Mouse (Mus musculus) heart, embryonic 12.5 days (tissue): ENCODE results near the gene Clca4a. TPM values are rescaled to one million over a fixed set of nuclear protein-coding genes. Genes with fewer than 3 reads are reported as not detected.

ENCODE experiments used
- ATAC-seq: fragments of 200-750 bp; cut with Nextera tagmentation; 2 replicates; pipeline ENCODE4 v1.8.0; 2017; ENCODE audit warnings: moderate TSS enrichment, moderate library complexity; ENCODE audit not compliant: insufficient number of reproducible peaks, low FRiP score
- H3K27ac ChIP-seq: fragments of 300-500 bp; sonication (generic); 2 replicates; pipeline ENCODE4 v1.5.1; 2016; ENCODE audit warnings: mild to moderate bottlenecking, moderate library complexity; ENCODE audit not compliant: poor library complexity, severe bottlenecking
- H3K27me3 ChIP-seq: fragments of 300-500 bp; sonication (generic); replicated peaks from 2 replicates; pipeline ENCODE4 v1.6.1; 2016; ENCODE audit warnings: mild to moderate bottlenecking, moderate library complexity
- H3K36me3 ChIP-seq: fragments of 300-500 bp; sonication (generic); 2 replicates; pipeline ENCODE4 v1.6.1; 2016; ENCODE audit warnings: mild to moderate bottlenecking, moderate library complexity
- H3K4me1 ChIP-seq: fragments of 300-500 bp; sonication (generic); replicated peaks from 2 replicates; pipeline ENCODE4 v1.6.1; 2016; ENCODE audit warnings: mild to moderate bottlenecking
- H3K4me2 ChIP-seq: fragments of 300-500 bp; sonication (generic); 2 replicates; pipeline ENCODE4 v1.6.1; 2016; ENCODE audit warnings: mild to moderate bottlenecking, moderate library complexity
- H3K4me3 ChIP-seq: fragments of 300-500 bp; sonication (generic); 2 replicates; pipeline ENCODE4 v1.5.1; 2016; ENCODE audit warnings: mild to moderate bottlenecking
- H3K9ac ChIP-seq: fragments of 300-500 bp; sonication (generic); 2 replicates; pipeline ENCODE4 v1.6.1; 2016; ENCODE audit warnings: mild to moderate bottlenecking, moderate library complexity
- H3K9me3 ChIP-seq: fragments of 300-500 bp; sonication (generic); replicated peaks from 2 replicates; pipeline ENCODE4 v1.6.1; 2016; ENCODE audit warnings: mild to moderate bottlenecking, moderate library complexity
- WGBS: fragments of 180-500 bp; shearing (Covaris S2); methylation state at CpG from one replicate; pipeline ENCODE4 v1.1.7; 2016; 5-methylcytosine and 5-hydroxymethylcytosine counted together
- polyA plus RNA-seq: library from polyadenylated mRNA; unstranded; fragments of >200 nt; fragmentation: Nextera tagmentation; extraction: Ambion mirVana; gene quantifications from 2 replicates; pipeline ENCODE4 v1.2.1, GENCODE M21; 2016

The Clca4a gene
- polyA plus RNA-seq, result not detected in 2 replicates

DNA sequence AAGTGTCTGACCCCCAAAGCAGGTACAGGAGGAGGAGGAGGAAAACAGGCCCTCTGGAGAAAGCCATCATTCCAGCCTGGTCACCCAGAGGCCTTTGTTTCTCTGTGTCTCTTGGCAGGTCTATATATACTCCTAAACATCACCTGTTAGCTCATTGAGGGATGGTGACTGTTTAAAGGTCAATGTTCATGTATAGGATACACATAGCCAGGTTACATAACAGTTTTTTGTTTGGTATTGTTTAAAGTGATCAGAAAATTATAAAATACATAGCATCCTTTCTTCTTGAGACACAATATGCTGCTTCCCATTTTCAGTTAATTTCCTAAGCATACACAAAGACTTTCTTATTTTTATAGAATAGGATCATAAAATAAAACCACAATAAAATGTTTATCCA lies at the start of gene Clca4a:
TSS of gene Clca4a (minus strand) at position 101 of the 400 bp plus-strand sequence.
- no peaks in the 10 kb centered on the region for H3K9me3 ChIP-seq
- ATAC-seq, result no peak
- no peaks in the 10 kb centered on the region for H3K4me1 ChIP-seq
- H3K36me3 ChIP-seq, result no peaks in the 10 kb centered on the region
- H3K4me3 ChIP-seq, result no peak within 1 kb of the TSS
- H3K9ac ChIP-seq, result no peak within 1 kb of the TSS
- H3K27me3 ChIP-seq, result no peaks in the 10 kb centered on the region
- no peak within 1 kb of the TSS for H3K4me2 ChIP-seq
- H3K27ac ChIP-seq, result no peak within 1 kb of the TSS

DNA sequence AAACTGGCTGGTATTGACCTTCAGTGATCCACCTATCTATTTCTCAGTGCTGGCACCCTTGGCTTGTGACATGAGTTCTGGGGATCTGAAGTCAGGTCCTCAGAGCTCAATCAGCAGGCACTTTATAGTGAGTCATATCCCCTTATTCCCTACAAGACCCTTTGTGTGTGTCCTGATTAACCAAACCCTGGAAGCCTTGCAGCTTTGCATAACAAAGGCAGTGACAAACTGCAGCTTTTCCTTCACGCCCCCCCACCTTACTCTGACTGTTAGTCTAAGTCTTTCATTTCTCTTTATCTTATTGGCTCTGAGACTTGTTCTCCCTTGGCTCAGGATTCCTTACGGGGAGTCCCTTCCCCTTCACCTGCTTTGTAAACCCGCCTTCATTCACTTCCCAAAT lies 43.0 kb upstream of the Clca4a start:
- Histone ChIP-seq H3K36me3 (no peaks in the 10 kb centered on the region), H3K4me1 (no peaks in the 10 kb centered on the region), H3K9me3 (peaks cover 6% of the 10 kb centered on the region; the same call in 1 of the 2 replicates), H3K4me3 (no peak overlapping the region), H3K9ac (no peak overlapping the region), H3K4me2 (no peak overlapping the region), H3K27me3 (no peaks in the 10 kb centered on the region), H3K27ac (no peak overlapping the region)
- ATAC-seq, result no peak
- WGBS, result 64% methylated on average over 3 of the region's 3 CpGs

DNA sequence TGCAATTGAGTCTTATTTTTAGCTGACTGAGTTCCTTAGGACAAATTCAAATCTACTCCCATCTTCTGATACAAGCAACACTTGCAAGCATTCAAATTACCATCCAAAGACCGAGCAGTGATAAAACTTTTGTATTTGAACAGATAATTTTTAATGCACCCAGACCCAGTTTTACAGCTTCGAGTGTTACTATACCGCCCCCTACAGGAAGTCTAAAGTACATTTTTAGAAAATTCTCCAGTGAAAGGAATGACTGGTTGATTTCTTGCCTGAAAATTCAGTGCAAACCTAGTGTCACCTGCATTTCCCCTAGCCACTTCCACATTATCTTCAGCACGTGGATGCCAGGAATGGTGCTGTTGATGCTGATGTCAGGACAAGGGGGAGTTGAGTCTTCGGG lies 29.6 kb upstream of the Clca4a start:
- H3K4me1 ChIP-seq, result no peaks in the 10 kb centered on the region
- no peaks in the 10 kb centered on the region for H3K9me3 ChIP-seq
- no peak overlapping the region for H3K4me2 ChIP-seq
- H3K27ac ChIP-seq, result no peak overlapping the region
- 32% methylated on average over 5 of the region's 5 CpGs for WGBS
- no peak overlapping the region for H3K9ac ChIP-seq
- no peak for ATAC-seq
- no peak overlapping the region for H3K4me3 ChIP-seq
- H3K27me3 ChIP-seq, result no peaks in the 10 kb centered on the region
- no peaks in the 10 kb centered on the region for H3K36me3 ChIP-seq

DNA sequence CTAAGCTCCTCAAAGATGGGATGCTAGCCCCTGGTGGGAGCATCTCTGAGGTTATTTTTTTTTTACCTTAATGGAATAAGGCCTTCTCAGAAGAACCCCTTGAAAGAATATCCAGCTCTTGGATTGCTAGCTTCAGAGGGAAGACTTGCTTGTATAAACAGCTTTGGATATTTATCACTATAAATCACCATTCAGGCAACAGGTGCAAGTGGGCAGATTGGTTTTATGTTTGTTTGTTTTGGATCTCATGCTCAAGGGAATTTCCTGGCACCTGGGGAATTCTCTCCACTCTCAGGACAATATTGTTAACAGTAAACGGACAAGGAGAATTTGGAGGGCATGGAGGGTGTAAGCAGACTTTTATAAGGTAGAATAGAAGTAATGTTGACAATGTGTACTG lies 26.1 kb upstream of the Clca4a start:
- ATAC-seq, result no peak
- Histone ChIP-seq H3K4me2 (no peak overlapping the region), H3K9me3 (no peaks in the 10 kb centered on the region), H3K27ac (no peak overlapping the region), H3K4me1 (no peaks in the 10 kb centered on the region), H3K27me3 (no peaks in the 10 kb centered on the region), H3K36me3 (no peaks in the 10 kb centered on the region), H3K4me3 (no peak overlapping the region), H3K9ac (no peak overlapping the region)
- WGBS, result 49% methylated on average over 1 of the region's 1 CpGs

DNA sequence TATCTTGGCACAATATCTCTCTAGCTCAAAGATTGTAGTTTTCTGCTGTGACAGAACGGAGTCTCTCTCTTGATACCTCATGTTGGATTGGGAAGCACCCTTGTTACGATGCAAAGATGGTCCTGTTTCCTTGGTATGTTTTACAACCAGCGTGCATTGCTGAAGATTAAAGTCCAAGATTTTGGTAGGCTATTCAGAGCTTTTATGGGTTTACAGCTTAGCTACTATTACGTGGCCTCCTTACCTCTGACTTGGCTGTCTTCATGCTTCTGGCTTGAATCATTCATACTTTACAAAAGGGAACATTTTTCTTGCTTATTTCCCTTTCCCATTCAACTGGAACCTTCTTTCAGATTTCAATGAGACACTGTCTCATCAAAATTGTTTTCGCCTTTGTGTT lies 18.2 kb upstream of the Clca4a start:
- no peak overlapping the region for H3K27ac ChIP-seq
- 80% methylated on average over 5 of the region's 5 CpGs for WGBS
- ATAC-seq, result no peak
- H3K27me3 ChIP-seq, result no peaks in the 10 kb centered on the region
- H3K4me2 ChIP-seq, result no peak overlapping the region
- H3K4me1 ChIP-seq, result no peaks in the 10 kb centered on the region
- no peaks in the 10 kb centered on the region for H3K9me3 ChIP-seq
- no peak overlapping the region for H3K4me3 ChIP-seq
- H3K36me3 ChIP-seq, result no peaks in the 10 kb centered on the region
- H3K9ac ChIP-seq, result no peak overlapping the region

DNA sequence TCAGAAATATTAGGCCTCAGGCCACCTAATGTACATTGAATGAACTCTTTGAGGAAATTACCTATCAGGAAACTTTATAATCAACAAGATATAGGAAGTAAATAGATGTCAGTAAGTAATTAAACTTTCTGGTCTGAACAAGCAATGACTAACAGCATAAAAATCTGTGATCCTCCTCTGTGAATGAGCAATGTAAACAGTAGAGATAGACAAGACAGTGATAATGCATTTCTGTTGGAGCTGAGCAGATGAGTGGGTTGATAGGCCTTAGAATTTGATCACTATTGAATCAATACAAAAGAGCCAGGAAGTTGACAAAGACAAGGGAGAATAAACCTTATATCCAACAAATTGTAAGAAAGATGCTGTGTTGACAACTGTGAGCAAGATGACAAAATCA lies 17.8 kb upstream of the Clca4a start:
- no peaks in the 10 kb centered on the region for H3K36me3 ChIP-seq
- H3K27ac ChIP-seq, result no peak overlapping the region
- no peak overlapping the region for H3K4me3 ChIP-seq
- H3K4me2 ChIP-seq, result no peak overlapping the region
- H3K27me3 ChIP-seq, result no peaks in the 10 kb centered on the region
- no peak for ATAC-seq
- no peak overlapping the region for H3K9ac ChIP-seq
- no peaks in the 10 kb centered on the region for H3K9me3 ChIP-seq
- no peaks in the 10 kb centered on the region for H3K4me1 ChIP-seq

DNA sequence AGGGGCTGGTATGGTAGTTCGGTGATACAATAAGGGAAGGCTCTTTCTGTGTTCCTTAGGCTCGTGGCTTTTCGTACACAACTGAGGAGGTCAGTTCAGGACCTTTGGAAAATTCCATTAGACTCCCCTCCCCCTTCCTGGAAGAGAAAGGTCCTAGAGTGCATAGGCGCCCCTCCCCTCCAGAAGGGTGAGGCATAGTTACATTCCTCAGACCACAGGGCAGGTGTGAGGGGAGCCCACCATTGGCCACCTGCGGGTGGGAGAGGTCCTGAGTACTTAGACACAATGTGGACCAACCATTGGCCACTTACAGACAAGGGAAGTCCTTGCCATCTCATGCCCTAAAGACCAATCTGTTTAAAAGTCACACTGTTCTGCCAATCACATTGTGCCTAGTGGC lies 11.0 kb upstream of the Clca4a start:
- no peaks in the 10 kb centered on the region for H3K9me3 ChIP-seq
- no peaks in the 10 kb centered on the region for H3K36me3 ChIP-seq
- WGBS, result 69% methylated on average over 5 of the region's 5 CpGs
- H3K4me3 ChIP-seq, result no peak overlapping the region
- no peaks in the 10 kb centered on the region for H3K27me3 ChIP-seq
- no peak overlapping the region for H3K9ac ChIP-seq
- H3K27ac ChIP-seq, result no peak overlapping the region
- no peak overlapping the region for H3K4me2 ChIP-seq
- ATAC-seq, result no peak
- no peaks in the 10 kb centered on the region for H3K4me1 ChIP-seq

DNA sequence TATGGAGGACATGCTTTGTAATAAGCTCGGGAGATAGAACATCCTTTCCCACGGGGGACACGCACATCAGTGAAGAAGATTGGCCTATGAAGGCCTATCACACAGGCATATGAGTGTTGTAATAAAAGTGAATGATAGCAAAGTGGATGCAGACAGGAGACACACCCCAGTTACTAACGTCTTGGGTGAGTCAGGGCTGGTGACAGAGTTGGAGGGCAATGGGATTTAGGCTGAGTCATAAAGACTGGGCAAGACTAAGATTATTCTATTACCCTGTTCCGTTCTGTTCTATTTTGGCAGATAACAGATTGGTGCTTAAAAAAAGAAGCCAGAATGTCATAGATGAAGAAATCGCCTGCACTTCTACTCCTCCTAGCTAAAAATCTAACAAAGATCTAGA lies 5.7 kb upstream of the Clca4a start:
- ATAC-seq, result no peak
- no peak overlapping the region for H3K4me3 ChIP-seq
- 80% methylated on average over 6 of the region's 6 CpGs for whole genome bisulfite sequencing

DNA sequence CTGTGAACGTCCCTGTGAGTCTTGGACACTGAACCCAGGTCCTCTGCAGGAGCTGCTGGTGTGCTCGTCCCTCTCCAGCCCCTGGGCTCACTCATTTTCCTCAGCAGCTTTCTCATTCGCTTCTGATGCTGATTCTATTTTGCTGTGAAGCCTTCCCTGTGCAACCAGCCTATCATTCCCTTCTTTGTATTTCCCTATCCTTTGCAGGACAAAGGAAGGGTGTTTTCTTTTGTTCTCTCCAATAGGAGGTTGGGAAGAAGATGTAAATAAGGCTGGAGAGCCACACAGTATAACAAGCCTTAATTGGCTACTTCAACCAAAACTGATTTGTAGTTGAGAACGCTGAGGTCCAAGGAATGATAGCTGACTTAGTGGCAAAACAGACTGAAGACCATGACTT lies 2.8 kb upstream of the Clca4a start:
- H3K4me1 ChIP-seq, result no peaks in the 10 kb centered on the region
- no peak overlapping the region for H3K4me2 ChIP-seq
- no peak for ATAC-seq
- H3K27ac ChIP-seq, result no peak overlapping the region
- no peaks in the 10 kb centered on the region for H3K27me3 ChIP-seq
- no peaks in the 10 kb centered on the region for H3K36me3 ChIP-seq
- H3K9ac ChIP-seq, result no peak overlapping the region
- H3K9me3 ChIP-seq, result no peaks in the 10 kb centered on the region
- H3K4me3 ChIP-seq, result no peak overlapping the region
- WGBS, result 49% methylated on average over 4 of the region's 4 CpGs

More for the DNA sequence above, 5.7 kb upstream of the Clca4a start:
- H3K4me1 ChIP-seq, result no peaks in the 10 kb centered on the region
- H3K36me3 ChIP-seq, result no peaks in the 10 kb centered on the region
- H3K4me2 ChIP-seq, result no peak overlapping the region
- no peaks in the 10 kb centered on the region for H3K27me3 ChIP-seq
- no peaks in the 10 kb centered on the region for H3K9me3 ChIP-seq
- no peak overlapping the region for H3K9ac ChIP-seq
- no peak overlapping the region for H3K27ac ChIP-seq

DNA sequence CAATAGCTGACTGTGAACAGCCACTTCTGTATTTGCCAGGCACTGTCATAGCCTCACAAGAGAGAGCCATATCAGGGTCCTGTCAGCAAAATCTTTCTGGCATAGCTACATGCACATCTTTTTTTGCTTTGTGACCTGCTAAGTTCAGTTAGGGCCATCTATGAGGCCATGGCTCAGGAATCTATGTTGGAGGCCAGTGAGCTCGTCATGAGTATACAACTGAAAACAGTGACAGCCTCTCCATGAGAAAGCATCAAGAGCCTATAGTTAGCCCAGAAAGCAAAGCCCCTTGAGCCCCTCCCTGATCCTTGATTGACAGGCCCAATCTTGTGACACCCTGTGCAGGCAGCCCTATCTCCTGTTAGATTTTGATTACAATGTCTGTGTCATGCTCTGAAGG lies 1.2 kb upstream of the Clca4a start:
- Histone ChIP-seq H3K4me2 (no peak overlapping the region), H3K27ac (no peak overlapping the region), H3K9me3 (no peaks in the 10 kb centered on the region), H3K4me3 (no peak overlapping the region), H3K9ac (no peak overlapping the region), H3K27me3 (no peaks in the 10 kb centered on the region), H3K36me3 (no peaks in the 10 kb centered on the region), H3K4me1 (no peaks in the 10 kb centered on the region)
- no peak for ATAC-seq
- WGBS, result 43% methylated on average over 1 of the region's 1 CpGs

DNA sequence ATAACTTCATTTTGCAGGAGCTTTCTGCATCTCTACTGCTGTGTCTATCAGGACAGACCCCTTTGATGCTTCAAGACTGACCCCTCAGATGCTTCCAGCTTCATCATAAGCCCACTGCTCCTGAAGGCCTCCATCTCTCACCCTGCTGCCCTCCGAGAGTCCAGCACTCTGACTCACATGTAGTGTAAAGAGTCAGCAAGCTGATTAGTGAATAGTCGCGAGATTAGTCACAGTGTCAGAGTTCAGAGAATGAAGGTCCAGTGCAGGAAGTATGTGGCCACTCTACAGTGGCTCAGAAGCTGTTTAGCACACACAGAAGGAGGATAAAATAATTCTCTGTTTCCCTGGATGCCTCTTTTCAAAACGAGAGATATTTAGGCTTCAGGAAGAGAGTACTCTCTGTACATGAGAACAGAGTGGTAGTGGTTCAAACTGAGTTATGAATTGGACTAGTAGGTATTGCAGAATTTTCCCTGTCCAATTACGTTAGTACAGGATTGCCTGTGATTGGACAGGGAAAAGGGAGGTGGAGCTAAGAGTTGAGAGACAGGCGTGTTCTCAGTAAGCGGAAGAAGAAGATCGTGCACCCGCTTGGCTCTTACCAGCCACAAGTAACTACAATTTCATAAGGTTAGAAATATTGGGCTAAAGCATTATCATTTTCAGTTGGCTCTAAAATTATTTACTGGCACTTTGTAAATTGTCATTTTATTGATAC lies 3.1 kb downstream of the Clca4a start:
- H3K9ac ChIP-seq, result no peak overlapping the region
- no peak overlapping the region for H3K4me3 ChIP-seq
- no peak overlapping the region for H3K4me2 ChIP-seq
- H3K9me3 ChIP-seq, result no peaks in the 10 kb centered on the region
- no peaks in the 10 kb centered on the region for H3K4me1 ChIP-seq
- WGBS, result 57% methylated on average over 9 of the region's 9 CpGs
- no peaks in the 10 kb centered on the region for H3K36me3 ChIP-seq
- H3K27me3 ChIP-seq, result no peaks in the 10 kb centered on the region
- no peak for ATAC-seq
- H3K27ac ChIP-seq, result no peak overlapping the region

DNA sequence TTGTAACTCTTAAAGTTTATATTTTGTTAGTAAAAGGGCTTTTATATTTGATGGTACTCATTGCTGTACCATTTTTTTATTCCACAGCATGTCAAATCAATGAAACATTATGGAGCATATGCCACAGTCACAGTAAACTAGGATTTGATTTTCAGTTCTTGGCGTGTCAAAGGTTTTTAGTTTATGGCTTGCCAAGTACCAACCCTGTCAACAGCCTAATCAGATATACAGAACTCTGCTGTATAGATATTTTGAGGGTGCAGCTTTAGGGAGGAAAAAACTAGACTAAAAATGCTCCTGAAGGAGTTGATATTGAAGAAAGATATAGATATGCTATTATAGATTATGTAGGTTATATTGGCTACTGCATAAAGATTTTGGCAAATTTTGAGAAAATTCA lies 5.1 kb downstream of the Clca4a start:
- no peak overlapping the region for H3K27ac ChIP-seq
- WGBS, result 77% methylated on average over 1 of the region's 1 CpGs
- no peaks in the 10 kb centered on the region for H3K9me3 ChIP-seq
- H3K4me3 ChIP-seq, result no peak overlapping the region
- H3K4me1 ChIP-seq, result no peaks in the 10 kb centered on the region
- ATAC-seq, result no peak
- H3K36me3 ChIP-seq, result no peaks in the 10 kb centered on the region
- H3K9ac ChIP-seq, result no peak overlapping the region
- no peak overlapping the region for H3K4me2 ChIP-seq
- H3K27me3 ChIP-seq, result no peaks in the 10 kb centered on the region
